Mouse (Mus musculus): Measurements from ENCODE around the gene Slc29a1.

GRCm38 (mm10) chr17:45641981-45642380 lies 42.6 kb upstream of the Slc29a1 start:
- no peak for TF ChIP-seq CTCF (IDR thresholded peaks at IDR 0.05)
- TF ChIP-seq POLR2A (IDR thresholded peaks at IDR 0.05; ENCODE audit: insufficient read depth, low read depth, low read length) = no peak
- TF ChIP-seq EP300 (IDR thresholded peaks at IDR 0.05; ENCODE audit: insufficient read depth, low read depth, low read length) = no peak
